Mouse (Mus musculus) layer of hippocampus, adult 8-10 months (tissue): ENCODE results near the gene Xab2. TPM values are rescaled to one million over a fixed set of nuclear protein-coding genes. Genes with fewer than 3 reads are reported as not detected.

ENCODE experiments used
- DNase-seq, 2 experiments: peaks; one replicate each; pipeline ENCODE4 v3.0.0; 2022; ENCODE audit warnings: low spot score in 2 of 2
- total RNA-seq, 4 experiments: library from RNA; stranded (reverse); gene quantifications; 2 replicates each; pipeline ENCODE4 v1.2.4; 2022

Xab2 gene
- total RNA-seq, 4 experiments from 2014 or later, result 39.1 to 45.9 (median 41.4) TPM

DNA sequence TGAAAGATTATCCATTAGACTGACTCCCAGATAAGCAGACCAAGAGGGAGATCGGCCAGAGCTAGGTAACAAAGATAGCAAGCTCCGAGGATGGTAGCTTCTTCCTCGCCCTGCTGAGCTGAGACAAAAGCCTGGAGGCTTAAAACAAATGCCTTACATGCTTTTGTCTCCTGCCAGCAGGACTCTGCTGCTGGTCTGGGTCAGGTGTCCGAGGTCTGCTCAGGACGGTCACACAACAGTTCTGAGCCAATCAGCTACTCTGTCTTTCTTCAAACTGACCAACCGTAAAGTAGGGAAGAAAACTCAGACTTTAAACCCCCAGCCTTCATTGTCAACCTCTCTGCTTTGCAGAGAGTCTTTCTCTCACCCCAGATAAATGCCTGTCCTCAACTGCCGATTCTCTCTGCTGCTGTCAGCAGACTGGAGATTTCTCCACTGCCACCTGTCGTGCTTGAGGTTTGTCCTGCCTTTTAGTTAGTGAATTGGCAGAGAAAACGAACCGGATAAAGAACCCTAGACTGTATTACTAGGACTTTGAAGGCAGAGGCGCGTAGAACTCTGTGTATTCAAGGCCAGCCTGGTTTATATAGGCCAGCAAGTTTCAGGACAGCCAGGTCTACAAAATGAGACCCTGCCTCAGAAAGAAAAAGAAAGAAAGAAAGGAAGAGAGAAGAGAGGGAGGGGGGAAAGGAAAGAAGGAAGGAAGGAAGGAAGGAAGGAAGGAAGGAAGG, 53.3 kb downstream of the Xab2 start, which contains the start of gene C330021F23Rik:
C330021F23Rik (plus strand) TSS at position 350 of the 731 bp plus-strand sequence.
- no peak for DNase-seq

Other genes starting within 250 kb of the Xab2 start
- gene Arhgef18, start 228.3 kb downstream of the Xab2 start, total RNA-seq, result 10 to 100 TPM; 38.5 to 56.8 (median 45.3) TPM
- gene Pex11g, start 153.6 kb downstream of the Xab2 start, total RNA-seq, result 1 to 10 TPM in 2 of 4 experiments, under 1 TPM in 2; 0.70 to 2.1 (median 1.1) TPM
- under 1 TPM in 2 of 4 experiments, not detected in 2; 0.49 to 0.52 TPM for gene Tex45, start 150.5 kb downstream of the Xab2 start, total RNA-seq
- gene Zfp358, start 128.2 kb downstream of the Xab2 start, total RNA-seq, result 10 to 100 TPM; 27.6 to 32.1 (median 28.0) TPM
- 10 to 100 TPM; 83.5 to 97.9 (median 89.6) TPM for gene Mcoln1, start 120.9 kb downstream of the Xab2 start, total RNA-seq
- 100 to 1,000 TPM in 1 of 4 experiments, 10 to 100 TPM in 3; 66.7 to 102 (median 88.9) TPM for gene Pnpla6, start 105.9 kb downstream of the Xab2 start, total RNA-seq
- under 1 TPM in 1 of 4 experiments, not detected in 3; 0.56 TPM for gene C330021F23Rik, start 53.3 kb downstream of the Xab2 start, total RNA-seq
- 10 to 100 TPM; 31.9 to 34.0 (median 32.6) TPM for gene Camsap3, start 34.0 kb downstream of the Xab2 start, total RNA-seq
- 100 to 1,000 TPM in 1 of 4 experiments, 10 to 100 TPM in 3; 42.2 to 100 (median 80.9) TPM for gene Pet100, start 232 bp upstream of the Xab2 start, total RNA-seq
- gene Pcp2, start 4.2 kb upstream of the Xab2 start, total RNA-seq, result not detected
- gene Stxbp2, start 9.6 kb upstream of the Xab2 start, total RNA-seq, result 10 to 100 TPM; 59.8 to 87.1 (median 69.4) TPM
- 1 to 10 TPM in 1 of 4 experiments, under 1 TPM in 3; 0.61 to 1.3 (median 0.75) TPM for gene Retn, start 34.5 kb upstream of the Xab2 start, total RNA-seq
- gene Mcemp1, start 44.4 kb upstream of the Xab2 start, total RNA-seq, result under 1 TPM in 2 of 4 experiments, not detected in 2; 0.25 to 0.31 TPM
- gene Fcor, start 51.0 kb upstream of the Xab2 start, total RNA-seq, result 10 to 100 TPM in 3 of 4 experiments, 1 to 10 TPM in 1; 9.9 to 18.1 (median 14.7) TPM
- 10 to 100 TPM; 26.3 to 31.4 (median 28.6) TPM for gene Trappc5, start 55.0 kb upstream of the Xab2 start, total RNA-seq
- not detected for gene Fcer2a, start 72.9 kb upstream of the Xab2 start, total RNA-seq
- gene Clec4g, start 99.3 kb upstream of the Xab2 start, total RNA-seq, result not detected
- 1 to 10 TPM in 1 of 4 experiments, under 1 TPM in 1, not detected in 2; 0.34 to 1.1 TPM for gene Cd209a, start 127.7 kb upstream of the Xab2 start, total RNA-seq
- not detected for gene Cd209e, start 233.0 kb upstream of the Xab2 start, total RNA-seq